Mouse (Mus musculus) kidney, embryonic 16.5 days (tissue): ENCODE measurements around the gene Lysmd1. TPM values are rescaled to one million over a fixed set of nuclear protein-coding genes. Genes with fewer than 3 reads are reported as not detected.
A peak's percentile ranks its signal among the peaks of the same experiment; 100 is the strongest.

ENCODE experiments used
- ATAC-seq: fragments of 200-750 bp; cut with Nextera tagmentation; 2 replicates; pipeline ENCODE4 v1.8.0; 2017; ENCODE audit warnings: moderate TSS enrichment; ENCODE audit not compliant: low FRiP score, low TSS enrichment
- H3K27ac ChIP-seq: fragments of 300-500 bp; sonication (generic); 2 replicates; pipeline ENCODE4 v1.5.1; 2014; ENCODE audit warnings: low read length
- H3K27me3 ChIP-seq: fragments of 300-500 bp; sonication (generic); 2 replicates; pipeline ENCODE4 v1.6.1; 2014; ENCODE audit warnings: low read length, control low read depth, mixed read lengths; ENCODE audit not compliant: insufficient read depth
- H3K36me3 ChIP-seq: fragments of 300-500 bp; sonication (generic); 2 replicates; pipeline ENCODE4 v1.6.1; 2014; ENCODE audit warnings: low read length, control low read depth, mixed read lengths; ENCODE audit not compliant: insufficient read depth
- H3K4me1 ChIP-seq: fragments of 300-500 bp; sonication (generic); 2 replicates; pipeline ENCODE4 v1.6.1; 2014; ENCODE audit warnings: low read length, control low read depth, mixed read lengths; ENCODE audit not compliant: insufficient read depth
- H3K4me2 ChIP-seq: fragments of 300-500 bp; sonication (generic); replicated peaks from 2 replicates; pipeline ENCODE4 v1.6.1; 2014; ENCODE audit warnings: low read depth, low read length
- H3K4me3 ChIP-seq: fragments of 300-500 bp; sonication (generic); 2 replicates; pipeline ENCODE4 v1.5.1; 2014; ENCODE audit warnings: mild to moderate bottlenecking, low read length
- H3K9ac ChIP-seq: fragments of 300-500 bp; sonication (generic); replicated peaks from 2 replicates; pipeline ENCODE4 v1.6.1; 2014; ENCODE audit warnings: low read length
- H3K9me3 ChIP-seq: fragments of 300-500 bp; sonication (generic); 2 replicates; pipeline ENCODE4 v1.6.1; 2016; ENCODE audit warnings: low read length, control low read depth
- WGBS: fragments of 180-500 bp; shearing (Covaris S2); extraction: QIAGEN DNeasy Blood & Tissue Kit; methylation state at CpG from one replicate; pipeline ENCODE4 v1.1.7; 2014; 5-methylcytosine and 5-hydroxymethylcytosine counted together
- polyA plus RNA-seq: library from polyadenylated mRNA; unstranded; fragments of >200 nt; fragmentation: Nextera tagmentation; extraction: Ambion mirVana; gene quantifications from 2 replicates; pipeline ENCODE4 v1.2.1, GENCODE M21; 2015

Lysmd1 gene
- polyA plus RNA-seq, 1 experiment from 2014 or later, result 17.3 TPM

DNA sequence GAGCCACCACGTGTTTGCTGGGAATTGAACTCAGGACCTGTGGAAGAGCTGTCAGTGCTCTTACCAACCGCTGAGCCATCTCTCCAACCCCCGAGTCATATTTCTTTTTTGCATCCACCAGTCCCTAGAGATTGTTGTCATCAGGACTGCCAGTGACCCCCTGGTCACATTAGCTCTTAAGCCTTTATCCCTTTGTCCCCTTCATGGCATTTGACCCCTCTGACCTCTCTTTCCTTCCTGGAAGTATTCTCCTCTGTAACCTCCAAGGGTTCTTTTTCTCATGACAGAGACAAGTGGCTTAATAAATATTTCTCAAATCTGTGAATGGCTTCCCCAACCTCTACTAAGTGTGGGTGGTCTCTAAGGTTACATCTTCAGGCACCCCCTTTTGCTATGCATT is 14.0 kb downstream of the Lysmd1 start:
- no peak overlapping the region for H3K9ac ChIP-seq
- no peaks in the 10 kb centered on the region for H3K4me1 ChIP-seq
- no peak overlapping the region for H3K27ac ChIP-seq
- no peak overlapping the region for H3K4me2 ChIP-seq
- WGBS, result 49% methylated on average over 3 of the region's 3 CpGs
- no peaks in the 10 kb centered on the region for H3K27me3 ChIP-seq
- no peaks in the 10 kb centered on the region for H3K36me3 ChIP-seq
- no peak for ATAC-seq
- H3K9me3 ChIP-seq, result no peaks in the 10 kb centered on the region
- no peak overlapping the region for H3K4me3 ChIP-seq

DNA sequence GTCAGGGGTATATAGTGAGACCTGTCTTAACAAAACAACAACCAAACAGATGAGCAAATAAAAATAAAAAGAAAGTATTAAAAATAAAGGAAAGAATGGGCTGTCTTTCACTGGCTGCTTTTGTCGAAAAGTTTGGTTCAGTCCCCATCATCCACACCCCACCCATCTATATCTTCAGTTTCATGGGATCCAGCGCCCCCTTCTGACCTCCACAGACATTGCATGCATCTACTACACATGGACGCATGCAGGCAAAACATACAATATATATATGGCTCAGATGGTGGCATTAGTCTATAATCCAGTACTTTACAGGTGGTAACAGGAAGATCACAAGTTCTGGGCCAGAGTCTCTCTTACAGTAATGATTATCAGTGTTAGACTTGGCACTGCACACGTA is 20.0 kb downstream of the Lysmd1 start:
- H3K4me1 ChIP-seq, result no peaks in the 10 kb centered on the region
- no peak overlapping the region for H3K9ac ChIP-seq
- WGBS, result 41% methylated on average over 4 of the region's 4 CpGs
- no peak overlapping the region for H3K4me3 ChIP-seq
- no peak overlapping the region for H3K4me2 ChIP-seq
- H3K27ac ChIP-seq, result no peak overlapping the region
- 0 out of 2 replicates have a peak, but pooled peaks cover 2% of the 10 kb centered on the region for H3K9me3 ChIP-seq
- H3K27me3 ChIP-seq, result no peaks in the 10 kb centered on the region
- ATAC-seq, result no peak
- H3K36me3 ChIP-seq, result no peaks in the 10 kb centered on the region

DNA sequence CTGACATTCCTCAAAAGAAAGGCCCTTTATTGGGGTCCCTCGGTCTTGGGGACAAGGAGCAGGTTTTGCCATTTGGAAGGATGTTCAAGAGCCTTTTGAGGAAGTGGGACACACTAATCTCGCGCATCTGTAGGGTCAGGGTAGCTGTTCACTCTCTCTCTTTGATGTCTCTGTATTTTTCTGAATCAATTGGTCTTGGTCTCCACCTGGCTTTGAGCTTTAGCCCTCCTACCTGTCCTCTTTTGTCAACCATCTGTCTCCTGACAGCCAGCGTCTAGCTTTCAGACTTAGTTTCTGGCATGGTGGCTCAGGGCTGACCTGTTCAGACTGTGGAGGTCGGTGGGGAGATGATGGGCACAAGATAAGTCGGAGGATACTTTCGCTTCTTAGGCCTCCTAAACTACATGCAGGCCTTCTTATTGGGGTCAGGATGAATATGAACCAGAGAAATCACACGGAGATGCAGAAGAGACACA is 25.7 kb downstream of the Lysmd1 start:
- H3K36me3 ChIP-seq, result no peaks in the 10 kb centered on the region
- H3K4me1 ChIP-seq, result peaks cover 23% of the 10 kb centered on the region
- H3K9ac ChIP-seq, result peak overlapping the region; percentile 58
- H3K4me2 ChIP-seq, result peak overlapping the region; percentile 84
- no peaks in the 10 kb centered on the region for H3K9me3 ChIP-seq
- ATAC-seq, result no peak
- peak overlapping the region; percentile 68 for H3K4me3 ChIP-seq
- WGBS, result 17% methylated on average over 8 of the region's 8 CpGs
- no peak overlapping the region for H3K27ac ChIP-seq
- no peaks in the 10 kb centered on the region for H3K27me3 ChIP-seq

DNA sequence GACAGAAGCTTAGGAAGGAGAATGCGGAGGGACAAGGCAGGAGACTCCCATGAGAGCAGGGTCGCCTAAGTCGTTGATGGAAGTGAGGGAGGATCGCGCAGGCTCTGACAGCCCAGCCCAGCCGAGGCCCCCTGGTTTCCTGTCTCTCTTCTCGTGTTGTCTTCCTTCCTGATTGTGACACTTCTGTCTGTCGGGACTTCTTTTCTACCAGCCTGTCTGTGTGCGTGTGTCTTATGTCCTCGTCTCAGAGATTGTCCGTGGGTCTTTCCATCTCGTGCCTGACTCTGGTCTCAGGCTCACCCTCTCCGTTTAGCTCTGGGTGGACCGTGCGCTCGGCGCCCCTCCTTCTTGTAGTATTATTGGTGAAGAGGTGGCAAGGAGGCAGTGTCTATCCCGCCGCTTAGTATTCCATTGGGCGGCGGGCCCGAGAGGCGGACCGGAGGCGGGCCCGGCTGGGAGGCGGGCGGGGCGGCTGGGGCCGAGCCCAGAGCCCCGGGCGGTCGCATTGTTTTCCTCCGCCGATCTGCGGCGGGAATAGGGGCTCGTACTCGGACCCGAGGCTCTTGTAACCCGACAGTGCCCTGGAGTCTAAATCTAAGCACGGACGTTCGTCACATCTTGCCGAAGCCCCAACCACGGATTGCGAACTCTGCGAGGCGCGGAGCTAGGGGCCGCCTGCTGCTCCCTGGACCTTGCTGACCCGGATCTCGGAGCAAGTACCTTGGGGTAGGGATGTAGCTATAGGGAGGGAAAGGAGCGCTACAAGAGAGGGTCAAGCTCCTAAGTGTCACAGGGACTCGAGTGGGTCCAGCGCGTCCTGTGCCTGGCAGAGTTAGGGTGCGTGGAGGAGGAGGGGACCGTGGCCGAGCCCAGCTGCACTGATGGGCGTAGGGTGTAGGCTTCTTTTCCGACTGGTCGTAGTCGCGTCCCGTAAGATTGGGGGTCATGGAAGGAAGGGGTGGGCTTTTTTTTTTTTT is 26.4 kb downstream of the Lysmd1 start, which contains the start of gene Sema6c:
TSS of gene Sema6c (plus strand) at position 471 of the 977 bp plus-strand sequence.
- Histone ChIP-seq H3K27me3 (no peaks in the 10 kb centered on the region), H3K4me3 (peak within 1 kb of the TSS; percentile 68), H3K9me3 (no peaks in the 10 kb centered on the region), H3K27ac (no peak within 1 kb of the TSS), H3K9ac (peak within 1 kb of the TSS; percentile 69), H3K36me3 (no peaks in the 10 kb centered on the region), H3K4me2 (peak within 1 kb of the TSS; percentile 84), H3K4me1 (peaks cover 23% of the 10 kb centered on the region)
- peak; percentile 98 for ATAC-seq
- WGBS, result 0% methylated on average over 64 of the region's 66 CpGs

DNA sequence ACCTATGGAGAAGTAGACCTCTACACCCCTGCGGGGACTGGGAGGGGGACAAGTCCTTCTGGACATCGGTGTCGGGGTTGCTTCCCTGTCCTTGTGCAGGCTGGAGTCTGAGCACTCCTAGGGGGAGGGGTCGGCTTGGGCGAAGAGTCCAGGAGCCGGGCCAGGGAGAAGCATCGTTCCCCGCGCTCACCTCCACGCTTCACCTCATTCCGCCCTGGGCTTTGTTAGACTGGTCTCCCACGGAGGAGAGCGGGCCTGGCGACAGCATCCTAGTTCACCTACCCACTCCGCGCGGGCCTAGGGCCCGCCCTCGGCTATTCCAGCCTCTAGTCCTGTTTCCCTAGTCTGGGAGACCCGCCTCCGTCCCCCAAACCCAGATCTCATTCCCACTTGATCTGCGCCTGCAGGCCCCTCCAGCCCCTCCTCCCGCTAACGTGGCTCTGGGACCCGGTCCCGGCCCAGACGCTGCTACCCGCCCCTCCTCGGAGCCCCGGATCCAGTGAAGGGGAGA is 27.2 kb downstream of the Lysmd1 start:
- peak overlapping the region; percentile 68 for H3K4me3 ChIP-seq
- H3K36me3 ChIP-seq, result no peaks in the 10 kb centered on the region
- H3K4me2 ChIP-seq, result peak overlapping the region; percentile 84
- ATAC-seq, result peak; percentile 32
- no peaks in the 10 kb centered on the region for H3K9me3 ChIP-seq
- 0% methylated on average over 28 of the region's 30 CpGs for WGBS
- H3K27me3 ChIP-seq, result no peaks in the 10 kb centered on the region
- no peak overlapping the region for H3K27ac ChIP-seq
- H3K9ac ChIP-seq, result peak overlapping the region; percentile 69
- peaks cover 23% of the 10 kb centered on the region for H3K4me1 ChIP-seq

DNA sequence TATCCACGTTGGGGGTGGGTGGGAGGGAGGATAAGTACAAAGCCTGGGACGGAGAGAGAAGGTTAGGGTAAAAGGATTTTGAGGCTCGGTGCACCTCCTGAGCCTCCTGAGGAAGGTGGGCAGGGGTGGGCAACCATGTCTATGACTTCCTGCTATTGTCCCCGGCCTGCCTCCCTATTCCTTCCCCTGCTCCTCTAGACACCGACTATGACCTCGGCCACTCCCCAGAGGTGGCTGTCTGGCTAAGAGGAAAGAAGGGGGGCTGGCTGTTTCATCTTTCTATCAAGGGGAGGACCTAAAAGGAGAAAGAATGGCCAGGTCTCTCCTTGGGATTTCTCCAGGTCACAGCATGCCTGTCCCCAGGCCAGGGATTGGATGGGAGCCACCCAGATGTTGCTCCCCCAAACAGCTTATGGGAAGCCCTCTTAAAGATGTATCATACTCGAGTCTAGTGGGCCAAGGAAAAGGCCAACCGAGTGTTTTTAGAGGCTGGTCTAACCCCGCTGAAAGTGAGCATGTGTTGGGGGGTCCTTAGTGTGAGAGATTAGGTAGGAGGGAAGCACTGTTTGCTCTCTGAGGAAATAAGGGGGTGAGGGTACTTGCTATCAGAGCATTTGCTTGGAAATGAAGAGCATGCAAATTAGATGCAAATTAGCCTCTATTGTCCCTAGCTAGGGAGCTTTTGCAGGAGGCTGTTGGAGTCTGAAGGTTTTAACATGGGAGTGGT is 27.9 kb downstream of the Lysmd1 start:
- no peak for ATAC-seq
- 9% methylated on average over 9 of the region's 9 CpGs for WGBS
- Histone ChIP-seq H3K4me2 (peak overlapping the region; percentile 84), H3K9ac (peak overlapping the region; percentile 69), H3K36me3 (peaks cover under 1% of the 10 kb centered on the region; the same call in 1 of the 2 replicates), H3K4me1 (peaks cover 23% of the 10 kb centered on the region), H3K4me3 (peak overlapping the region; percentile 68), H3K27me3 (no peaks in the 10 kb centered on the region), H3K27ac (no peak overlapping the region), H3K9me3 (no peaks in the 10 kb centered on the region)

DNA sequence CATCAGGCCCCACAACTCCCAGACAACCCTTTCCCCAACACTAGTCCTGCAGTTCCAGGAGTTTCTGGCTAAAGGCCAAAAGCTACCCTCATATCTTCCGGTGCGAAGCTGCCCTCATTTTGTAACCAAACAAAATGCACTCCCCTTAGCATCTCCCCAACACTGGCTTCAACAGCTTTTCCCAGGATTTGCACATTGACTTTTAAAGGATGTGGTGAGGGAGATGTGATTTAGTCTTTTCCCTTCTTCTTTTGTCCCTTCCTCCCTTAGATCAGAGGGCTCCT is 28.4 kb downstream of the Lysmd1 start:
- Histone ChIP-seq H3K4me2 (peak overlapping the region; percentile 84), H3K9me3 (no peaks in the 10 kb centered on the region), H3K9ac (no peak overlapping the region), H3K36me3 (peaks cover 6% of the 10 kb centered on the region; the same call in 1 of the 2 replicates), H3K27ac (no peak overlapping the region), H3K4me1 (peaks cover 23% of the 10 kb centered on the region), H3K27me3 (no peaks in the 10 kb centered on the region), H3K4me3 (no peak overlapping the region)
- no peak for ATAC-seq
- WGBS, result 63% methylated on average over 2 of the region's 2 CpGs

DNA sequence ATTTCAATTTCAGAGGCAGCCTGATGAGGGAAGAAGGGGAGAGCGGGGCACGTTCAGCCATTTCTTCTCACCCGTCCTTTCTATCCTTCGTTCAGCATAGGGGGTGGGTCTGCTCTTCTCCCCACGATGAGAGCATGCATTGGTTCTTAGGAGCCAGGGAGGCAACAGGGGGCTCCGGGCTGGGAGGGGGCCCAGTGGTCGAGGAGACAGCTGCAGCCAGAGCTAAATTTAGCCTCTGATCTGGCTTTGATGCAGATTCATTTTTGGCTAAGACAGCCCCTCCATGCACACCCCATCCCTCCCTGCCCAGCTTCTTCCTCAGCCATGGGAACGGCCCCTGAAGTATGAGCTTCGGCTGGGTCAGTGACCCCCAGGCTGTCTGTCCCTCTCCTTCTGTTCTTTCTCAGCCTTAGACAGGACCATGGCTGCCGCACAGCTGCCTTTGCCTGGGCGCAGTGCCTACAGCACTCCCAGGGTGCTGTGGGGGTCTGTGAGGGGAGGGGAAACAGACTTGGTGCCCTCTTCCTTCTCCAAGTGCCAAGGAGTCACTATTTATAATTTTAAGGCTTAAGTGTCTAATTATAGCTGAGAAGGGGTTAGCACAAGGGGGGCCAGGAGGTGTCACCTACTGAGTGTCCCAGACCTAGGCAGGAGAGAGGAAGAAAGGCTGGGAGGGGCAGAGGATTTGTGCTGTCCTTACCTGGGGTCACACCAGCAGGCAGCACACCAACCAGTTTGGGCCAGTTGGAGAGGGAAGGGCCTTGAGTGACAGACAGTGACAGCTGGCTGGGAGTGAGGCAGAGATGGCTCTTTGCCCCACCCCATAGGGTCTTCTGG is 29.7 kb downstream of the Lysmd1 start:
- no peaks in the 10 kb centered on the region for H3K9me3 ChIP-seq
- peaks cover 23% of the 10 kb centered on the region for H3K4me1 ChIP-seq
- H3K4me3 ChIP-seq, result no peak overlapping the region
- H3K36me3 ChIP-seq, result peaks cover 6% of the 10 kb centered on the region; the same call in 1 of the 2 replicates
- WGBS, result 62% methylated on average over 11 of the region's 11 CpGs
- ATAC-seq, result no peak
- no peak overlapping the region for H3K4me2 ChIP-seq
- no peaks in the 10 kb centered on the region for H3K27me3 ChIP-seq
- H3K9ac ChIP-seq, result no peak overlapping the region
- H3K27ac ChIP-seq, result no peak overlapping the region

DNA sequence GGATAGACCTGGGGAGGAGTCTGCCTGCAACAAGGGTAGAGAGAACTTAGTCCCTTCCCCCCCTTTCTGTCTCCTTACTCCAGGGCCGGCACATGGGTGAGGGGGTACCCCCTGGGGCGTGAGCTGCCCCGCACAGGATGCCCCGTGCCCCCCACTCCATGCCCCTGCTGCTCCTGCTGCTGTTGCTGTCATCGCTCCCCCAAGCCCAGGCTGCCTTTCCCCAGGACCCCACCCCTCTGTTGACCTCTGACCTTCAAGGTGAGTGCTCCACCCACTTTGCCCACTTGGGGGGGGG is 30.3 kb downstream of the Lysmd1 start:
- Histone ChIP-seq H3K27ac (no peak overlapping the region), H3K4me3 (no peak overlapping the region), H3K9me3 (no peaks in the 10 kb centered on the region), H3K9ac (no peak overlapping the region), H3K27me3 (no peaks in the 10 kb centered on the region), H3K4me1 (peaks cover 23% of the 10 kb centered on the region), H3K4me2 (no peak overlapping the region), H3K36me3 (peaks cover 6% of the 10 kb centered on the region; the same call in 1 of the 2 replicates)
- WGBS, result 77% methylated on average over 5 of the region's 5 CpGs
- ATAC-seq, result no peak
